Mouse (Mus musculus): ENCODE data around the gene Lrrc34.
A peak's percentile ranks its signal among the peaks of the same experiment; 100 is the strongest.

The Lrrc34 gene

GRCm38 (mm10) chr3:30647440-30648090, at the start of gene Lrrc34:
Gene Lrrc34 (minus strand): TSS chr3:30647869.
- DNase-seq, result peak; percentile 49

- peak; percentile 67 for DNase-seq
Observed at GRCm38 (mm10) chr3:30696346-30696745, 48.7 kb upstream of the Lrrc34 start.

- DNase-seq, result no peak
Observed at GRCm38 (mm10) chr3:30695661-30696060, 48.0 kb upstream of the Lrrc34 start.

- no peak for DNase-seq
Observed at GRCm38 (mm10) chr3:30690976-30691375, 43.3 kb upstream of the Lrrc34 start.

GRCm38 (mm10) chr3:30687216-30687615, 39.5 kb upstream of the Lrrc34 start:
- no peak for DNase-seq

- no peak for DNase-seq
Observed at GRCm38 (mm10) chr3:30683190-30683589, 35.5 kb upstream of the Lrrc34 start.

- DNase-seq, result no peak
Observed at GRCm38 (mm10) chr3:30658486-30658885, 10.8 kb upstream of the Lrrc34 start.

GRCm38 (mm10) chr3:30655937-30656336, 8.3 kb upstream of the Lrrc34 start:
- no peak for DNase-seq

GRCm38 (mm10) chr3:30650062-30650841, 2.6 kb upstream of the Lrrc34 start:
- DNase-seq, result peak; percentile 9

GRCm38 (mm10) chr3:30648466-30648865, 797 bp upstream of the Lrrc34 start:
- no peak for DNase-seq

- no peak for DNase-seq
Observed at GRCm38 (mm10) chr3:30646761-30647160, 908 bp downstream of the Lrrc34 start.

- DNase-seq, result no peak
Observed at GRCm38 (mm10) chr3:30644207-30644606, 3.5 kb downstream of the Lrrc34 start, which contains the start of gene Lrriq4. Gene Lrriq4 (plus strand): TSS chr3:30644507.

GRCm38 (mm10) chr3:30635629-30636028, 12.0 kb downstream of the Lrrc34 start:
- DNase-seq, result no peak

- no peak for DNase-seq
Observed at GRCm38 (mm10) chr3:30633681-30634080, 14.0 kb downstream of the Lrrc34 start.

- DNase-seq, result no peak
Observed at GRCm38 (mm10) chr3:30620132-30620531, 27.5 kb downstream of the Lrrc34 start.

- DNase-seq, result no peak
Observed at GRCm38 (mm10) chr3:30610930-30611329, 36.7 kb downstream of the Lrrc34 start.

GRCm38 (mm10) chr3:30608999-30609398, 38.7 kb downstream of the Lrrc34 start:
- no peak for DNase-seq

GRCm38 (mm10) chr3:30603256-30603655, 44.4 kb downstream of the Lrrc34 start:
- no peak for DNase-seq

- no peak for DNase-seq
Observed at GRCm38 (mm10) chr3:30602740-30603098, 45.0 kb downstream of the Lrrc34 start.

- DNase-seq, result peak; percentile 97
Observed at GRCm38 (mm10) chr3:30602065-30602739, 45.5 kb downstream of the Lrrc34 start, which contains the start of gene Mynn. Gene Mynn (plus strand): TSS chr3:30602065.

- no peak for DNase-seq
Observed at GRCm38 (mm10) chr3:30601610-30602064, 46.0 kb downstream of the Lrrc34 start.

GRCm38 (mm10) chr3:30601175-30601574, 46.5 kb downstream of the Lrrc34 start:
- peak; percentile 92 for DNase-seq

- peak; percentile 22 for DNase-seq
Observed at GRCm38 (mm10) chr3:30600717-30601116, 47.0 kb downstream of the Lrrc34 start.

All from lung, postnatal 14 days (tissue).